Mouse (Mus musculus) midbrain, postnatal 0 days (tissue): ENCODE measurements around the gene Raet1e. TPM values are rescaled to one million over a fixed set of nuclear protein-coding genes. Genes with fewer than 3 reads are reported as not detected.
"Not testable (repeated sequence)": the region's sequence is repeated elsewhere in the genome, so short reads cannot be mapped to it uniquely, and the experiment has no call there.

Experiments
- ATAC-seq: fragments of 200-750 bp; cut with Nextera tagmentation; 2 replicates; pipeline ENCODE4 v1.8.0; 2017; ENCODE audit warnings: moderate number of reproducible peaks, mild to moderate bottlenecking, moderate TSS enrichment, moderate library complexity; ENCODE audit not compliant: low FRiP score
- DNase-seq: peaks from one replicate; pipeline ENCODE4 v3.0.0-alpha.2; 2015; ENCODE audit warnings: low spot score
- H3K27ac ChIP-seq: fragments of 300-500 bp; sonication (generic); 2 replicates; pipeline ENCODE4 v1.5.1; 2014; ENCODE audit warnings: low read depth, mild to moderate bottlenecking, low read length, mixed read lengths
- H3K27me3 ChIP-seq: fragments of 300-500 bp; sonication (generic); 2 replicates; pipeline ENCODE4 v1.6.1; 2014; ENCODE audit warnings: low read length, control low read depth, mixed read lengths; ENCODE audit not compliant: insufficient read depth
- H3K36me3 ChIP-seq: fragments of 300-500 bp; sonication (generic); 2 replicates; pipeline ENCODE4 v1.6.1; 2014; ENCODE audit warnings: low read length, control low read depth, mixed read lengths; ENCODE audit not compliant: insufficient read depth
- H3K4me1 ChIP-seq: fragments of 300-500 bp; sonication (generic); 2 replicates; pipeline ENCODE4 v1.6.1; 2014; ENCODE audit warnings: mild to moderate bottlenecking, control low read depth, antibody characterized with exemption, low read length, mixed read lengths; ENCODE audit not compliant: insufficient read depth
- H3K4me2 ChIP-seq: fragments of 300-500 bp; sonication (generic); 2 replicates; pipeline ENCODE4 v1.6.1; 2014; ENCODE audit warnings: low read depth, mild to moderate bottlenecking, low read length, mixed read lengths; ENCODE audit not compliant: poor library complexity, severe bottlenecking
- H3K4me3 ChIP-seq: fragments of 300-500 bp; sonication (generic); 2 replicates; pipeline ENCODE4 v1.5.1; 2014; ENCODE audit warnings: low read depth, mild to moderate bottlenecking, low read length, moderate library complexity
- H3K9ac ChIP-seq: fragments of 300-500 bp; sonication (generic); replicated peaks from 2 replicates; pipeline ENCODE4 v1.6.1; 2014; ENCODE audit warnings: mild to moderate bottlenecking, low read length, moderate library complexity, mixed read lengths; ENCODE audit not compliant: poor library complexity, severe bottlenecking
- H3K9me3 ChIP-seq: fragments of 300-500 bp; sonication (generic); 2 replicates; pipeline ENCODE4 v1.6.1; 2016; ENCODE audit warnings: low read length, control low read depth
- CTCF ChIP-seq: IDR thresholded peaks from 2 replicates; pipeline ENCODE4 v1.5.1; 2016; ENCODE audit warnings: antibody characterized with exemption, mild to moderate bottlenecking
- WGBS: fragments of 180-500 bp; shearing (Covaris S2); extraction: QIAGEN DNeasy Blood & Tissue Kit; methylation state at CpG from one replicate; pipeline ENCODE4 v1.1.7; 2014; 5-methylcytosine and 5-hydroxymethylcytosine counted together
- polyA plus RNA-seq: library from polyadenylated mRNA; unstranded; fragments of >200 nt; fragmentation: Nextera tagmentation; extraction: Ambion mirVana; gene quantifications from 2 replicates; pipeline ENCODE4 v1.2.1, GENCODE M21; 2015
- total RNA-seq: library from RNA; depleted of rRNA; stranded (reverse); fragments of >200 nt; gene quantifications from 2 replicates; pipeline ENCODE4 v1.2.3, GENCODE M21; 2014

Gene Raet1e
- total and polyA plus RNA-seq, 2 experiments from 2014 or later = 0.11 TPM; not detected in 1

- no peak overlapping the region for H3K9ac ChIP-seq
- no peak overlapping the region for H3K4me2 ChIP-seq
- H3K9me3 ChIP-seq = no peaks in the 10 kb centered on the region
- no peak for TF ChIP-seq CTCF
- H3K4me1 ChIP-seq = no peaks in the 10 kb centered on the region
- DNase-seq (no peak), ATAC-seq (no peak)
- no peak overlapping the region for H3K4me3 ChIP-seq
- WGBS = 32% methylated on average over 3 of the region's 3 CpGs
- no peaks in the 10 kb centered on the region for H3K36me3 ChIP-seq
- H3K27ac ChIP-seq = no peak overlapping the region
- peaks cover 32% of the 10 kb centered on the region for H3K27me3 ChIP-seq
Measured at GRCm38 (mm10) chr10:22154871-22155799, 3.2 kb upstream of the Raet1e start.

DNA sequence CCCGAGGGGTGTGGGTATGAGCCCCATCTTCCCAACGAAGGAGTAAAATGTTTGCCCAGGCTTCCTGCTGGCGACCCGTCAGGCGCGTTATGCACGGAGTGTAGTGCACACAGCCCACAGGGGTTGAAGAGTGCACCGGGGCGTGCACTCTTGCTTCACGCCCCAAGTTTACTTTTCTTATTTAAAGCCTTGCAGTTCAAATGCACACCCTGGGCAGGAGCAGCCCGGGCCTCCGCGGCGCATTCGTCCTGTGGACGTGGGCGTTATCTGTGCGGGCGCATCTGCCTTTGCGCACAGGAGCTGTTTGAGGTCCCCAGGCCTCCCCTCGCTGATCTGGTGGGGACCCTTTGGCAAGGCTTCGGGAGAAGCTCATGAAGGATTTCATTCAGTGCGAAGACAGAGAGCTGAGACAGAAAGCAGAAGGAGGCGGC is 777 bp downstream of the Raet1e start:
- Histone ChIP-seq H3K4me2 (no peak overlapping the region), H3K27me3 (peaks cover 34% of the 10 kb centered on the region)
- DNase-seq = no peak

GRCm38 (mm10) chr10:22159581-22160140 is 1.3 kb downstream of the Raet1e start:
- TF ChIP-seq CTCF = no peak
- ATAC-seq = no peak
- H3K4me1 ChIP-seq = no peaks in the 10 kb centered on the region
- WGBS = 3% methylated on average over 23 of the region's 23 CpGs
- no peak overlapping the region for H3K27ac ChIP-seq
- no peak overlapping the region for H3K4me3 ChIP-seq
- no peaks in the 10 kb centered on the region for H3K9me3 ChIP-seq
- no peak for DNase-seq
- H3K9ac ChIP-seq = no peak overlapping the region
- H3K36me3 ChIP-seq = no peaks in the 10 kb centered on the region
- no peak overlapping the region for H3K4me2 ChIP-seq
- H3K27me3 ChIP-seq = peaks cover 34% of the 10 kb centered on the region

More for the DNA sequence above, 777 bp downstream of the Raet1e start:
- no peak overlapping the region for H3K27ac ChIP-seq
- no peaks in the 10 kb centered on the region for H3K4me1 ChIP-seq
- no peak overlapping the region for H3K9ac ChIP-seq
- WGBS = 1% methylated on average over 24 of the region's 24 CpGs
- H3K4me3 ChIP-seq = no peak overlapping the region
- no peak for ATAC-seq
- H3K36me3 ChIP-seq = no peaks in the 10 kb centered on the region
- TF ChIP-seq CTCF = no peak
- H3K9me3 ChIP-seq = no peaks in the 10 kb centered on the region

DNA sequence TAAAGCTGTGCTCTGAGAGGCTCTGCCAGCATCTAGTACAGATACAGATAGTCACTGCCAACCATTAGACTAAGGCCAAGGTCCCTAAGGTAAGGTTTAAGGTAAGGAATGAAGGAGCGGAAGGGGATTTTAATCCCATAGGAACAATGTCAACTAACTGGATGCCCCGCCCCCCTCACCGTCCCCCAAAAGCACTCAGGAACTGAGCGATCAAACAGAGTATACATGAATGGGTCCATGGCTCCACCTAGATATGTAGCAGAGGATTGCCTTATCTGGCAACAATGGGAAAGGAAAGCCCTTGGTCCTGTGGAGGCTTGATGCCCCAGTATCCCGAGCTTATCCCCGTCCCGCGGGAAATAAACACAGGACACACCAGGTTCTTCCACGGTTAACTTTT is 4.9 kb downstream of the Raet1e start:
- H3K36me3 ChIP-seq, H3K4me2 ChIP-seq, H3K9ac ChIP-seq, H3K4me1 ChIP-seq, H3K4me3 ChIP-seq, DNase-seq, ATAC-seq, H3K9me3 ChIP-seq, H3K27ac ChIP-seq: not testable (repeated sequence)
- WGBS = 10% methylated on average over 9 of the region's 9 CpGs
- H3K27me3 ChIP-seq = peaks cover 16% of the 10 kb centered on the region; the same call in 1 of the 2 replicates

- H3K4me2 ChIP-seq, H3K27ac ChIP-seq, H3K9ac ChIP-seq, H3K9me3 ChIP-seq, H3K4me3 ChIP-seq, DNase-seq, H3K36me3 ChIP-seq, H3K4me1 ChIP-seq: not testable (repeated sequence)
- 38% methylated on average over 13 of the region's 16 CpGs for WGBS
- ATAC-seq = peak; percentile 49
- H3K27me3 ChIP-seq = peaks cover 10% of the 10 kb centered on the region; the same call in 1 of the 2 replicates
- peak; percentile 69 for TF ChIP-seq CTCF
Measured at GRCm38 (mm10) chr10:22163705-22164583, 5.6 kb downstream of the Raet1e start.

GRCm38 (mm10) chr10:22165328-22166003 is 7.1 kb downstream of the Raet1e start:
- H3K9ac ChIP-seq, H3K27ac ChIP-seq, H3K27me3 ChIP-seq, ATAC-seq, H3K4me1 ChIP-seq, H3K9me3 ChIP-seq, H3K4me3 ChIP-seq, H3K4me2 ChIP-seq, DNase-seq, H3K36me3 ChIP-seq: not testable (repeated sequence)
- 63% methylated on average over 4 of the region's 5 CpGs for WGBS

GRCm38 (mm10) chr10:22166025-22166424 is 7.7 kb downstream of the Raet1e start:
- 78% methylated on average over 2 of the region's 2 CpGs for WGBS
- not testable (repeated sequence) for H3K27me3 ChIP-seq, H3K4me1 ChIP-seq, ATAC-seq, H3K4me2 ChIP-seq, H3K4me3 ChIP-seq, H3K27ac ChIP-seq, DNase-seq, H3K9ac ChIP-seq, H3K36me3 ChIP-seq, H3K9me3 ChIP-seq

- not testable (repeated sequence) for H3K36me3 ChIP-seq, H3K9ac ChIP-seq, H3K9me3 ChIP-seq, H3K4me3 ChIP-seq, DNase-seq, ATAC-seq, H3K27ac ChIP-seq, H3K4me1 ChIP-seq, H3K4me2 ChIP-seq, H3K27me3 ChIP-seq
- 93% methylated on average over 1 of the region's 1 CpGs for WGBS
Measured at GRCm38 (mm10) chr10:22167061-22167460, 8.7 kb downstream of the Raet1e start.
